Mouse (Mus musculus) cortical plate, adult 2 months (tissue): ENCODE measurements around the gene Cdh24.

Source experiments
- CTCF ChIP-seq: fragments of 200-500 bp; IDR thresholded peaks from 2 replicates; pipeline ENCODE4 v1.5.1; 2011; ENCODE audit warnings: mild to moderate bottlenecking, control low read depth, low read length; ENCODE audit not compliant: insufficient read depth; ENCODE audit errors: extremely low read depth
- POLR2A ChIP-seq: fragments of 200-500 bp; IDR thresholded peaks from 2 replicates; pipeline ENCODE4 v1.6.1; 2011; ENCODE audit warnings: mild to moderate bottlenecking, low read length, control low read depth; ENCODE audit not compliant: insufficient read depth; ENCODE audit errors: extremely low read depth

DNA sequence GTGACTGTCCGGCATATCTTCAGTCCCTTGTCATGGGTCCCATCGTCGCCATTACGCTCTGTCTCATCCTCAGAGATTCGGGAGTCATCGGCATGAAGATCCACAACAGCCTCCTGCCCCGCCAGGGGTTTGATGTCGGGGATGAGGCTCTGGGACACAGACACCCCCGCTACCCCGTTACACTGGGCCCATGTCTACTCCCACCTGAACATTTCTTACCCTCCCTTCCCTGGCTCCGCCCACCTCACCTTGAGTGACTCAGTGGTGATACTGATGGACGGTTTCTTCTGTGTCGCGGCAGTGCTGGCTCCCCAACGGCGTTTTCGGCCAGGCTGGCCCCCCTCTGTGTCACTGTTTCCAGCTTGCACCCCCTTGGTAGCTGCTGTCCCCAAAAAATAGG lies 5.3 kb upstream of the Cdh24 start:
- TF ChIP-seq CTCF, result no peak
- no peak for TF ChIP-seq POLR2A
